Mouse (Mus musculus) testis, adult 2 months (tissue): ENCODE data around the gene Cenpx.

Experiments
- CTCF ChIP-seq: fragments of 200-500 bp; IDR thresholded peaks from 2 replicates; pipeline ENCODE4 v1.5.1; 2012; ENCODE audit warnings: low read depth, mild to moderate bottlenecking, inconsistent platforms, low read length, moderate library complexity; ENCODE audit not compliant: control insufficient read depth, insufficient read depth, insufficient replicate concordance
- POLR2A ChIP-seq: fragments of 200-500 bp; IDR thresholded peaks from 2 replicates; pipeline ENCODE4 v1.6.1; 2012; ENCODE audit warnings: low read depth, mild to moderate bottlenecking, inconsistent platforms, low read length, moderate library complexity; ENCODE audit not compliant: control insufficient read depth

- TF ChIP-seq POLR2A (peak; percentile 62), CTCF (no peak)
Observed at GRCm38 (mm10) chr11:120672687-120673593, 40.6 kb downstream of the Cenpx start, which contains the start of gene Aspscr1.
